Mouse (Mus musculus) midbrain, embryonic 12.5 days (tissue): ENCODE measurements around the gene Rsph3a. TPM values are rescaled to one million over a fixed set of nuclear protein-coding genes. Genes with fewer than 3 reads are reported as not detected.
A peak's percentile ranks its signal among the peaks of the same experiment; 100 is the strongest.
"Not testable (repeated sequence)": the region's sequence is repeated elsewhere in the genome, so short reads cannot be mapped to it uniquely, and the experiment has no call there.

ENCODE experiments used
- ATAC-seq: fragments of 200-750 bp; cut with Nextera tagmentation; 2 replicates; pipeline ENCODE4 v1.8.0; 2017; ENCODE audit warnings: low read depth, moderate TSS enrichment, moderate library complexity; ENCODE audit not compliant: low FRiP score
- H3K27ac ChIP-seq: fragments of 300-500 bp; sonication (generic); replicated peaks from 2 replicates; pipeline ENCODE4 v1.5.1; 2016; ENCODE audit warnings: mild to moderate bottlenecking
- H3K27me3 ChIP-seq: fragments of 300-500 bp; sonication (generic); 2 replicates; pipeline ENCODE4 v1.6.1; 2016; ENCODE audit warnings: mild to moderate bottlenecking
- H3K36me3 ChIP-seq: fragments of 300-500 bp; sonication (generic); 2 replicates; pipeline ENCODE4 v1.6.1; 2016
- H3K4me1 ChIP-seq: fragments of 300-500 bp; sonication (generic); 2 replicates; pipeline ENCODE4 v1.6.1; 2016
- H3K4me2 ChIP-seq: fragments of 300-500 bp; sonication (generic); replicated peaks from 2 replicates; pipeline ENCODE4 v1.6.1; 2016; ENCODE audit warnings: mild to moderate bottlenecking, moderate library complexity
- H3K4me3 ChIP-seq: fragments of 300-500 bp; sonication (generic); 2 replicates; pipeline ENCODE4 v1.5.1; 2016; ENCODE audit warnings: mild to moderate bottlenecking
- H3K9ac ChIP-seq: fragments of 300-500 bp; sonication (generic); replicated peaks from 2 replicates; pipeline ENCODE4 v1.6.1; 2016; ENCODE audit warnings: mild to moderate bottlenecking, moderate library complexity
- H3K9me3 ChIP-seq: fragments of 300-500 bp; sonication (generic); 2 replicates; pipeline ENCODE4 v1.6.1; 2016; ENCODE audit warnings: mild to moderate bottlenecking
- WGBS: fragments of 180-500 bp; shearing (Covaris S2); methylation state at CpG from one replicate; pipeline ENCODE4 v1.1.7; 2016; 5-methylcytosine and 5-hydroxymethylcytosine counted together
- polyA plus RNA-seq: library from polyadenylated mRNA; unstranded; fragments of >200 nt; fragmentation: Nextera tagmentation; extraction: Ambion mirVana; gene quantifications from 2 replicates; pipeline ENCODE4 v1.2.1, GENCODE M21; 2016

Rsph3a gene
- 65.3 and 67.0 TPM in 2 replicates for polyA plus RNA-seq

- not testable (repeated sequence) for H3K36me3 ChIP-seq, H3K27me3 ChIP-seq, H3K9me3 ChIP-seq, H3K4me1 ChIP-seq
- 4% methylated on average over 58 of the region's 58 CpGs for WGBS
- H3K27ac ChIP-seq, result peak within 1 kb of the TSS; percentile 83
- H3K9ac ChIP-seq, result peak within 1 kb of the TSS; percentile 61
- H3K4me3 ChIP-seq, result peak within 1 kb of the TSS; percentile 51
- H3K4me2 ChIP-seq, result peak within 1 kb of the TSS; percentile 65
- peak; percentile 99 for ATAC-seq
Observed at GRCm38 (mm10) chr17:7945117-7946052, at the start of gene Rsph3a. Rsph3a (plus strand) TSS chr17:7945614.

GRCm38 (mm10) chr17:7896047-7896635 lies 49.3 kb upstream of the Rsph3a start:
- Histone ChIP-seq H3K27ac (no peak overlapping the region), H3K4me2 (no peak overlapping the region), H3K9ac (no peak overlapping the region), H3K4me3 (no peak overlapping the region), H3K36me3 (no peaks in the 10 kb centered on the region), H3K9me3 (no peaks in the 10 kb centered on the region), H3K4me1 (no peaks in the 10 kb centered on the region), H3K27me3 (no peaks in the 10 kb centered on the region)
- WGBS, result 63% methylated on average over 10 of the region's 10 CpGs
- no peak for ATAC-seq

- no peaks in the 10 kb centered on the region for H3K36me3 ChIP-seq
- WGBS, result 90% methylated on average over 11 of the region's 11 CpGs
- no peak overlapping the region for H3K4me3 ChIP-seq
- no peak for ATAC-seq
- no peak overlapping the region for H3K27ac ChIP-seq
- H3K9ac ChIP-seq, result no peak overlapping the region
- H3K4me1 ChIP-seq, result 0 out of 2 replicates have a peak, but pooled peaks cover under 1% of the 10 kb centered on the region
- no peaks in the 10 kb centered on the region for H3K9me3 ChIP-seq
- no peak overlapping the region for H3K4me2 ChIP-seq
- H3K27me3 ChIP-seq, result no peaks in the 10 kb centered on the region
Observed at GRCm38 (mm10) chr17:7897120-7897519, 48.3 kb upstream of the Rsph3a start.

GRCm38 (mm10) chr17:7897756-7898155 lies 47.7 kb upstream of the Rsph3a start:
- H3K4me2 ChIP-seq, result no peak overlapping the region

GRCm38 (mm10) chr17:7899233-7899632 lies 46.2 kb upstream of the Rsph3a start:
- H3K36me3 ChIP-seq, result no peaks in the 10 kb centered on the region
- no peak overlapping the region for H3K4me3 ChIP-seq
- no peaks in the 10 kb centered on the region for H3K9me3 ChIP-seq
- H3K4me2 ChIP-seq, result no peak overlapping the region
- 0 out of 2 replicates have a peak, but pooled peaks cover 3% of the 10 kb centered on the region for H3K4me1 ChIP-seq
- 77% methylated on average over 6 of the region's 6 CpGs for WGBS
- no peak overlapping the region for H3K9ac ChIP-seq
- no peak overlapping the region for H3K27ac ChIP-seq
- no peaks in the 10 kb centered on the region for H3K27me3 ChIP-seq
- ATAC-seq, result no peak

More at GRCm38 (mm10) chr17:7897756-7898155, 47.7 kb upstream of the Rsph3a start:
- H3K4me1 ChIP-seq, result 0 out of 2 replicates have a peak, but pooled peaks cover 3% of the 10 kb centered on the region
- no peak for ATAC-seq
- 74% methylated on average over 4 of the region's 4 CpGs for WGBS
- no peak overlapping the region for H3K9ac ChIP-seq
- H3K36me3 ChIP-seq, result no peaks in the 10 kb centered on the region
- no peak overlapping the region for H3K4me3 ChIP-seq
- H3K27ac ChIP-seq, result no peak overlapping the region
- H3K9me3 ChIP-seq, result no peaks in the 10 kb centered on the region
- no peaks in the 10 kb centered on the region for H3K27me3 ChIP-seq

GRCm38 (mm10) chr17:7899961-7900360 lies 45.5 kb upstream of the Rsph3a start:
- no peaks in the 10 kb centered on the region for H3K27me3 ChIP-seq

GRCm38 (mm10) chr17:7901536-7901935 lies 43.9 kb upstream of the Rsph3a start:
- WGBS, result 80% methylated on average over 2 of the region's 2 CpGs
- no peak overlapping the region for H3K9ac ChIP-seq
- no peaks in the 10 kb centered on the region for H3K27me3 ChIP-seq
- H3K27ac ChIP-seq, result no peak overlapping the region
- no peak overlapping the region for H3K4me2 ChIP-seq
- no peak for ATAC-seq
- no peak overlapping the region for H3K4me3 ChIP-seq
- no peaks in the 10 kb centered on the region for H3K36me3 ChIP-seq
- no peaks in the 10 kb centered on the region for H3K9me3 ChIP-seq
- 0 out of 2 replicates have a peak, but pooled peaks cover 3% of the 10 kb centered on the region for H3K4me1 ChIP-seq

More at GRCm38 (mm10) chr17:7899961-7900360, 45.5 kb upstream of the Rsph3a start:
- Histone ChIP-seq H3K9me3 (no peaks in the 10 kb centered on the region), H3K4me2 (no peak overlapping the region), H3K4me3 (no peak overlapping the region), H3K36me3 (no peaks in the 10 kb centered on the region), H3K27ac (no peak overlapping the region), H3K9ac (no peak overlapping the region), H3K4me1 (0 out of 2 replicates have a peak, but pooled peaks cover 3% of the 10 kb centered on the region)
- 87% methylated on average over 4 of the region's 4 CpGs for WGBS
- ATAC-seq, result no peak

GRCm38 (mm10) chr17:7902362-7902761 lies 43.1 kb upstream of the Rsph3a start:
- no peak overlapping the region for H3K9ac ChIP-seq
- ATAC-seq, result no peak
- no peak overlapping the region for H3K4me3 ChIP-seq
- H3K27ac ChIP-seq, result no peak overlapping the region
- H3K9me3 ChIP-seq, result no peaks in the 10 kb centered on the region
- 74% methylated on average over 3 of the region's 3 CpGs for WGBS
- no peaks in the 10 kb centered on the region for H3K27me3 ChIP-seq
- H3K4me2 ChIP-seq, result no peak overlapping the region
- no peaks in the 10 kb centered on the region for H3K36me3 ChIP-seq
- 0 out of 2 replicates have a peak, but pooled peaks cover 3% of the 10 kb centered on the region for H3K4me1 ChIP-seq

- 40% methylated on average over 2 of the region's 2 CpGs for WGBS
- no peak overlapping the region for H3K27ac ChIP-seq
- ATAC-seq, result no peak
- no peak overlapping the region for H3K4me2 ChIP-seq
- no peak overlapping the region for H3K9ac ChIP-seq
- H3K4me3 ChIP-seq, result no peak overlapping the region
- no peaks in the 10 kb centered on the region for H3K9me3 ChIP-seq
- no peaks in the 10 kb centered on the region for H3K36me3 ChIP-seq
- H3K4me1 ChIP-seq, result 0 out of 2 replicates have a peak, but pooled peaks cover 3% of the 10 kb centered on the region
- H3K27me3 ChIP-seq, result no peaks in the 10 kb centered on the region
Observed at GRCm38 (mm10) chr17:7904992-7905391, 40.4 kb upstream of the Rsph3a start.

GRCm38 (mm10) chr17:7905936-7906685 lies 39.3 kb upstream of the Rsph3a start:
- Histone ChIP-seq H3K4me1 (0 out of 2 replicates have a peak, but pooled peaks cover 3% of the 10 kb centered on the region), H3K36me3 (no peaks in the 10 kb centered on the region), H3K9ac (no peak overlapping the region), H3K27me3 (no peaks in the 10 kb centered on the region), H3K27ac (no peak overlapping the region), H3K4me2 (no peak overlapping the region), H3K9me3 (peaks cover 2% of the 10 kb centered on the region; the same call in 1 of the 2 replicates), H3K4me3 (no peak overlapping the region)
- WGBS, result 39% methylated on average over 4 of the region's 4 CpGs
- ATAC-seq, result no peak

GRCm38 (mm10) chr17:7914596-7915227 lies 30.7 kb upstream of the Rsph3a start:
- H3K4me2 ChIP-seq, result no peak overlapping the region

More at GRCm38 (mm10) chr17:7914596-7915227, 30.7 kb upstream of the Rsph3a start:
- Histone ChIP-seq H3K4me1 (no peaks in the 10 kb centered on the region), H3K27ac (no peak overlapping the region), H3K36me3 (no peaks in the 10 kb centered on the region), H3K27me3 (no peaks in the 10 kb centered on the region), H3K4me3 (no peak overlapping the region), H3K9me3 (peaks cover 5% of the 10 kb centered on the region), H3K9ac (no peak overlapping the region)
- 81% methylated on average over 2 of the region's 2 CpGs for WGBS
- ATAC-seq, result no peak
